Mouse (Mus musculus) ES-E14 (cell line): ENCODE data around the gene Hinfp. TPM values are rescaled to one million over a fixed set of nuclear protein-coding genes. Genes with fewer than 3 reads are reported as not detected.

Source experiments
- DNase-seq: peaks from one replicate; pipeline ENCODE4 v3.0.0-alpha.2; 2013; ENCODE audit warnings: low read depth, low spot score
- H3K27ac ChIP-seq: 2 replicates; pipeline ENCODE4 v1.5.1; 2012; ENCODE audit warnings: low read depth, mild to moderate bottlenecking, low read length, moderate library complexity, mixed read lengths; ENCODE audit not compliant: poor library complexity, insufficient read depth, severe bottlenecking
- H3K36me3 ChIP-seq: 2 replicates; pipeline ENCODE4 v1.6.1; 2012; ENCODE audit warnings: mild to moderate bottlenecking, low read length, moderate library complexity, mixed read lengths; ENCODE audit not compliant: control insufficient read depth, poor library complexity, insufficient read depth, severe bottlenecking
- H3K4me1 ChIP-seq, 2 experiments: fragments of 150-350 bp in 1 of 2; sonication (generic) in 1 of 2; 2 replicates each; pipeline ENCODE4 v1.6.1; 2012; ENCODE audit warnings: low read length in 2 of 2, mild to moderate bottlenecking in 1 of 2, mixed read lengths in 1 of 2; ENCODE audit not compliant: control insufficient read depth in 2 of 2, insufficient read depth in 2 of 2, poor library complexity in 1 of 2
- H3K4me3 ChIP-seq, 2 experiments: fragments of 150-350 bp in 1 of 2; sonication (generic) in 1 of 2; 2 replicates each; pipeline ENCODE4 v1.5.1; 2012; ENCODE audit warnings: low read length in 2 of 2, low read depth in 1 of 2, mild to moderate bottlenecking in 1 of 2, mixed read lengths in 1 of 2; ENCODE audit not compliant: insufficient read depth in 1 of 2, poor library complexity in 1 of 2, severe bottlenecking in 1 of 2
- H3K9ac ChIP-seq: 2 replicates; pipeline ENCODE4 v1.6.1; 2012; ENCODE audit warnings: low read depth, mild to moderate bottlenecking, low read length, mixed read lengths; ENCODE audit not compliant: poor library complexity, insufficient read depth, severe bottlenecking
- H3K9me3 ChIP-seq: fragments of 150-350 bp; sonication (generic); 2 replicates; pipeline ENCODE4 v1.6.1; 2012; ENCODE audit warnings: low read depth, mild to moderate bottlenecking, low read length; ENCODE audit not compliant: control insufficient read depth, insufficient read depth
- CHD2 ChIP-seq: IDR thresholded peaks from 2 replicates; pipeline ENCODE4 v1.6.1; 2014; ENCODE audit warnings: mild to moderate bottlenecking, low read depth, low read length, inconsistent platforms
- HCFC1 ChIP-seq: IDR thresholded peaks from 2 replicates; pipeline ENCODE4 v1.6.1; 2012; ENCODE audit warnings: low read length, inconsistent platforms, borderline replicate concordance; ENCODE audit not compliant: insufficient read depth
- MAFK ChIP-seq: IDR thresholded peaks from 2 replicates; pipeline ENCODE4 v1.6.1; 2014; ENCODE audit warnings: mild to moderate bottlenecking, low read depth, low read length, inconsistent platforms; ENCODE audit not compliant: insufficient read depth
- ZC3H11A ChIP-seq: IDR thresholded peaks from 2 replicates; pipeline ENCODE4 v1.6.1; 2012; ENCODE audit warnings: low read depth, mild to moderate bottlenecking, inconsistent platforms, low read length, borderline replicate concordance
- ZNF384 ChIP-seq: IDR thresholded peaks from 2 replicates; pipeline ENCODE4 v1.6.1; 2012; ENCODE audit warnings: low read depth, low read length, inconsistent platforms
- in situ Hi-C, 2 experiments: fragments of 600-800 bp; cut with MboI; formaldehyde crosslinking; loops; one replicate each; pipeline ENCODE4 v1.15.1; 2025; ENCODE audit warnings: low sequenced_read_pairs in 2 of 2, inconsistent platforms in 1 of 2; ENCODE audit not compliant: unreplicated experiment in 2 of 2
- total RNA-seq: library from RNA; depleted of rRNA; stranded (reverse); fragments of 300-350 nt; gene quantifications from 2 replicates; pipeline ENCODE4 v1.2.3, GENCODE M21; 2012; rRNA removed

Hinfp gene
- total RNA-seq, 1 experiment = 29.1 TPM

GRCm38 (mm10) chr9:44249181-44250146 lies 56.0 kb downstream of the Hinfp start:
- H3K36me3 ChIP-seq = no peaks in the 10 kb centered on the region
- in situ Hi-C loops = no loop called here
- no peaks in the 10 kb centered on the region for H3K9me3 ChIP-seq
- H3K27ac ChIP-seq = no peak overlapping the region
- H3K4me3 ChIP-seq = peak overlapping the region; percentile 26 to 35; a peak in 1 of 4 replicates
- no peak for TF ChIP-seq MAFK
- no peak for TF ChIP-seq ZNF384
- TF ChIP-seq CHD2 = no peak
- no peak for TF ChIP-seq HCFC1
- no peak for TF ChIP-seq ZC3H11A
- H3K4me1 ChIP-seq = peaks cover 0 to 9% of the 10 kb centered on the region in 2 experiments; a peak in 2 of 4 replicates
- H3K9ac ChIP-seq = 0 out of 2 replicates have a peak overlapping the region, but pooled peaks have one; percentile 8
- no peak for DNase-seq

GRCm38 (mm10) chr9:44247907-44248306 lies 57.6 kb downstream of the Hinfp start:
- peaks cover 0 to 9% of the 10 kb centered on the region in 2 experiments; a peak in 2 of 4 replicates for H3K4me1 ChIP-seq
- H3K27ac ChIP-seq = no peak overlapping the region
- TF ChIP-seq ZC3H11A (no peak), HCFC1 (no peak), CHD2 (no peak), ZNF384 (no peak), MAFK (no peak)
- H3K9me3 ChIP-seq = no peaks in the 10 kb centered on the region
- no peaks in the 10 kb centered on the region for H3K36me3 ChIP-seq
- H3K4me3 ChIP-seq = no peak overlapping the region
- in situ Hi-C loops = no loop called here
- no peak overlapping the region for H3K9ac ChIP-seq
- no peak for DNase-seq

GRCm38 (mm10) chr9:44243621-44244020 lies 61.9 kb downstream of the Hinfp start:
- no peak overlapping the region for H3K27ac ChIP-seq

More at GRCm38 (mm10) chr9:44243621-44244020, 61.9 kb downstream of the Hinfp start:
- Histone ChIP-seq H3K4me3 (no peak overlapping the region), H3K9ac (no peak overlapping the region), H3K36me3 (no peaks in the 10 kb centered on the region), H3K9me3 (no peaks in the 10 kb centered on the region), H3K4me1 (no peaks in the 10 kb centered on the region)
- TF ChIP-seq MAFK (no peak), CHD2 (no peak), ZNF384 (no peak), HCFC1 (no peak), ZC3H11A (no peak)
- in situ Hi-C loops = no loop called here
- DNase-seq = no peak

Other genes with a start within 250 kb of the Hinfp start
- gene Usp2, start 238.7 kb downstream of the Hinfp start, total RNA-seq = 3.9 and 4.0 TPM in 2 replicates
- 0.09 and 0.11 TPM in 2 replicates for gene Mfrp, start 203.9 kb downstream of the Hinfp start, total RNA-seq
- 0.79 and 1.6 TPM in 2 replicates for gene C1qtnf5, start 198.4 kb downstream of the Hinfp start, total RNA-seq
- gene Gm49380, start 192.2 kb downstream of the Hinfp start, total RNA-seq = 0.18 and 0.26 TPM in 2 replicates
- 19.9 and 23.1 TPM in 2 replicates for gene Rnf26, start 192.2 kb downstream of the Hinfp start, total RNA-seq
- 53.1 and 108 TPM in 2 replicates for gene Mcam, start 171.2 kb downstream of the Hinfp start, total RNA-seq
- 17.3 and 20.0 TPM in 2 replicates for gene Cbl, start 71.6 kb downstream of the Hinfp start, total RNA-seq
- gene Ccdc153, start 65.0 kb downstream of the Hinfp start, total RNA-seq = not detected in 2 replicates
- 0.32 and 1.1 TPM in 2 replicates for gene Pdzd3, start 54.2 kb downstream of the Hinfp start, total RNA-seq
- 0.63 and 1.1 TPM in 2 replicates for gene Nlrx1, start 37.1 kb downstream of the Hinfp start, total RNA-seq
- gene Abcg4, start 17.1 kb downstream of the Hinfp start, total RNA-seq = 0.45 and 0.53 TPM in 2 replicates
- 9.0 and 13.9 TPM in 2 replicates for gene C2cd2l, start 14.6 kb upstream of the Hinfp start, total RNA-seq
- 16.3 and 17.9 TPM in 2 replicates for gene Dpagt1, start 20.3 kb upstream of the Hinfp start, total RNA-seq
- 967 and 1,137 TPM in 2 replicates for gene H2afx, start 29.0 kb upstream of the Hinfp start, total RNA-seq
- 69.9 and 71.3 TPM in 2 replicates for gene Hmbs, start 38.6 kb upstream of the Hinfp start, total RNA-seq
- gene Vps11, start 56.0 kb upstream of the Hinfp start, total RNA-seq = 35.0 and 35.8 TPM in 2 replicates
- gene Hyou1, start 73.8 kb upstream of the Hinfp start, total RNA-seq = 246 and 320 TPM in 2 replicates
- 9.8 and 10.0 TPM in 2 replicates for gene Slc37a4, start 91.2 kb upstream of the Hinfp start, total RNA-seq
- 1,792 and 2,115 TPM in 2 replicates for gene Rps25, start 101.5 kb upstream of the Hinfp start, total RNA-seq
- gene Trappc4, start 101.9 kb upstream of the Hinfp start, total RNA-seq = 88.2 and 95.1 TPM in 2 replicates
- 38.3 and 57.0 TPM in 2 replicates for gene Ccdc84, start 112.9 kb upstream of the Hinfp start, total RNA-seq
- gene Foxr1, start 135.5 kb upstream of the Hinfp start, total RNA-seq = 0.79 and 1.9 TPM in 2 replicates
- 0.31 and 1.1 TPM in 2 replicates for gene Upk2, start 149.3 kb upstream of the Hinfp start, total RNA-seq
- gene Bcl9l, start 177.2 kb upstream of the Hinfp start, total RNA-seq = 4.9 and 6.7 TPM in 2 replicates